Mouse (Mus musculus) liver, embryonic 14.5 days (tissue): Measurements from ENCODE around the gene Nab1. TPM values are rescaled to one million over a fixed set of nuclear protein-coding genes. Genes with fewer than 3 reads are reported as not detected.

ENCODE experiments used
- ATAC-seq: fragments of 200-750 bp; cut with Nextera tagmentation; 2 replicates; pipeline ENCODE4 v1.8.0; 2017; ENCODE audit warnings: moderate number of reproducible peaks, mild to moderate bottlenecking, moderate library complexity; ENCODE audit not compliant: insufficient read depth
- DNase-seq, 3 experiments: peaks; one replicate each; pipeline ENCODE4 v3.0.0-alpha.2; 2012 to 2013; ENCODE audit warnings: low read depth in 3 of 3, low spot score in 3 of 3
- H3K27ac ChIP-seq: fragments of 300-500 bp; sonication (generic); 2 replicates; pipeline ENCODE4 v1.5.1; 2014; ENCODE audit warnings: moderate library complexity, mild to moderate bottlenecking, control low read depth, inconsistent platforms
- H3K27me3 ChIP-seq: fragments of 300-500 bp; sonication (generic); 2 replicates; pipeline ENCODE4 v1.6.1; 2014; ENCODE audit warnings: mild to moderate bottlenecking, low read length, moderate library complexity; ENCODE audit not compliant: control insufficient read depth, insufficient read depth
- H3K36me3 ChIP-seq: fragments of 300-500 bp; sonication (generic); replicated peaks from 2 replicates; pipeline ENCODE4 v1.6.1; 2014; ENCODE audit warnings: low read depth; ENCODE audit not compliant: control insufficient read depth, insufficient read depth
- H3K4me1 ChIP-seq, 2 experiments: fragments of 200-500 bp in 1 of 2; fragments of 300-500 bp in 1 of 2; sonication (generic) in 1 of 2; replicated peaks; 2 replicates each; pipeline ENCODE4 v1.6.1; 2012 to 2014; ENCODE audit warnings: antibody characterized with exemption in 1 of 2, inconsistent platforms in 1 of 2, low read length in 1 of 2; ENCODE audit not compliant: control insufficient read depth in 2 of 2, insufficient read depth in 2 of 2
- H3K4me2 ChIP-seq: fragments of 300-500 bp; sonication (generic); 2 replicates; pipeline ENCODE4 v1.6.1; 2014; ENCODE audit warnings: low read depth, mild to moderate bottlenecking, control low read depth, moderate library complexity
- H3K4me3 ChIP-seq, 2 experiments: fragments of 200-500 bp in 1 of 2; fragments of 300-500 bp in 1 of 2; sonication (generic) in 1 of 2; 2 replicates each; pipeline ENCODE4 v1.5.1; 2012 to 2014; ENCODE audit warnings: low read depth in 2 of 2, low read length in 2 of 2, mild to moderate bottlenecking in 2 of 2, control low read depth in 1 of 2, inconsistent platforms in 1 of 2, moderate library complexity in 1 of 2; ENCODE audit not compliant: insufficient read depth in 1 of 2
- H3K9ac ChIP-seq: fragments of 300-500 bp; sonication (generic); replicated peaks from 2 replicates; pipeline ENCODE4 v1.6.1; 2014; ENCODE audit warnings: mild to moderate bottlenecking, control low read depth, moderate library complexity
- H3K9me3 ChIP-seq: fragments of 300-500 bp; sonication (generic); 2 replicates; pipeline ENCODE4 v1.6.1; 2016; ENCODE audit warnings: low read length, mixed read lengths; ENCODE audit not compliant: control insufficient read depth
- CTCF ChIP-seq: IDR thresholded peaks from 2 replicates; pipeline ENCODE4 v1.5.1; 2016; ENCODE audit warnings: antibody characterized with exemption, low read depth, control low read depth
- EP300 ChIP-seq: IDR thresholded peaks from 2 replicates; pipeline ENCODE4 v1.6.1; 2016; ENCODE audit warnings: antibody characterized with exemption, low read depth
- WGBS: fragments of 180-500 bp; shearing (Covaris S2); extraction: QIAGEN DNeasy Blood & Tissue Kit; methylation state at CpG from one replicate; pipeline ENCODE4 v1.1.7; 2014; ENCODE audit not compliant: insufficient replicate concordance; 5-methylcytosine and 5-hydroxymethylcytosine counted together
- polyA plus RNA-seq, 2 experiments: library from polyadenylated mRNA; depleted of rRNA in 1 of 2; stranded (reverse) in 1 of 2; unstranded in 1 of 2; fragments of >200 nt; fragmentation: Nextera tagmentation in 1 of 2; extraction: Ambion mirVana in 1 of 2; gene quantifications; 2 replicates each; pipeline versions ENCODE4 v1.2.1 to v1.2.3; 2012 to 2014

Nab1 gene
- polyA plus RNA-seq, 2 experiments: 7.3 to 9.0 TPM

DNA sequence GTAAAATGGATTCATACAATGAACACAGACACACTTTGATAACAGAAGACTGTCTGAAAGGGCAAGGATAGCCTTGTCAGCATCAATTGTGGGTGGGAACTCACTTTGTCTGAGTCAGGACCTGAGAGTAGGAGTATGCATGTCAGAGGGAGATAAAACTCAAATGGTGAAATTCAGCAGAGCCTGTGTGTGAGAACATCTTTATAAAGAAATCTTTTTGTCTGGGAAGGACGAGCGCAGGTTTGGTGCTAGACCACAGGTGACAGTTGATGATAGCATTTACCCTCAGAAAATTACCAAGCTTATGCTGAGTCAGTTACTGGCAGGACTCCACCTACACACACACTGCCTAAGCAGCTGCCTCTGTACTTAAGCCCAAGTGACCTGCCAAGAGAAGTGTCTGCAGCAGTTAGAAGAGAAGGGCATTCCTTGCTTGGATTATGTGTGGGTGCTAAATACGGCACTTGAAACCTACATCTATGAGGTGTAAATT lies 45.9 kb downstream of the Nab1 start:
- H3K9me3 ChIP-seq: no peaks in the 10 kb centered on the region
- H3K4me1 ChIP-seq: peaks cover 5 to 6% of the 10 kb centered on the region in 2 experiments; a peak in 3 of 4 replicates
- no peak overlapping the region for H3K27ac ChIP-seq
- H3K36me3 ChIP-seq: no peaks in the 10 kb centered on the region
- peak; percentile 48 to 56 (median 49) for DNase-seq
- H3K9ac ChIP-seq: no peak overlapping the region
- no peaks in the 10 kb centered on the region for H3K27me3 ChIP-seq
- no peak for TF ChIP-seq CTCF
- peak; percentile 59 for TF ChIP-seq EP300
- ATAC-seq: peak; percentile 94
- no peak overlapping the region for H3K4me2 ChIP-seq
- WGBS: 24% methylated on average over 3 of the region's 3 CpGs
- no peak overlapping the region for H3K4me3 ChIP-seq

- Histone ChIP-seq H3K4me1 (peaks cover 5 to 6% of the 10 kb centered on the region in 2 experiments; a peak in 3 of 4 replicates), H3K27ac (no peak overlapping the region), H3K9me3 (no peaks in the 10 kb centered on the region), H3K9ac (no peak overlapping the region), H3K36me3 (no peaks in the 10 kb centered on the region), H3K27me3 (no peaks in the 10 kb centered on the region), H3K4me2 (no peak overlapping the region), H3K4me3 (no peak overlapping the region)
- DNase-seq: no peak
- 45% methylated on average over 1 of the region's 1 CpGs for WGBS
- no peak for ATAC-seq
- no peak for TF ChIP-seq EP300
- no peak for TF ChIP-seq CTCF
Observed at GRCm38 (mm10) chr1:52451360-52451759, 49.1 kb downstream of the Nab1 start.

DNA sequence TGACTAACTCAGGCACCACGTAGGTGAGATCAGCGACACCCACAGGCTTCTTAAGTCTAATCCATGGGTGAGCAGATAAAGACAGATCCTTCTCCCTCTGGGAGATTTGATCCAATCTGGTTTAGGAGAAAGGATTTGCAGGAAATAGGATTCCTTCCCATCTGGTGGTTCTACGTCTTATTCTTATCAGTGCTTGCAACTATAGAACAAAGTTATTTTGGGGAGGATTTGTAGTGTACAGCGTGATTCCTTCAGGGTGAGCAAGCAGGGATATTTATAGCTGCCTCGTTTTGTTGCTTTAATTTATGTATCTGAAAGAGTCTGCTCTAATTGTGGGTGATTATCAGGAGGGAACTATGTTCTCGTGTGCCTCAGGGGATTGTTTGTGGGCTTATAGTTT lies 64.6 kb downstream of the Nab1 start:
- WGBS: 37% methylated on average over 6 of the region's 6 CpGs
- no peak overlapping the region for H3K9ac ChIP-seq
- TF ChIP-seq CTCF: no peak
- no peak for TF ChIP-seq EP300
- H3K27me3 ChIP-seq: no peaks in the 10 kb centered on the region
- H3K36me3 ChIP-seq: no peaks in the 10 kb centered on the region
- H3K9me3 ChIP-seq: no peaks in the 10 kb centered on the region
- 0 out of 4 replicates have a peak, but pooled peaks cover 0 to 1% of the 10 kb centered on the region in 2 experiments for H3K4me1 ChIP-seq
- no peak overlapping the region for H3K4me3 ChIP-seq
- ATAC-seq: no peak
- no peak overlapping the region for H3K27ac ChIP-seq
- DNase-seq: no peak
- H3K4me2 ChIP-seq: no peak overlapping the region

GRCm38 (mm10) chr1:52434085-52434484 lies 66.4 kb downstream of the Nab1 start:
- Histone ChIP-seq H3K4me2 (peak overlapping the region; percentile 20; the same call in 1 of the 2 replicates), H3K27me3 (no peaks in the 10 kb centered on the region)

GRCm38 (mm10) chr1:52431806-52432205 lies 68.7 kb downstream of the Nab1 start:
- H3K9me3 ChIP-seq: no peaks in the 10 kb centered on the region
- H3K27me3 ChIP-seq: no peaks in the 10 kb centered on the region
- no peak for TF ChIP-seq EP300
- no peak for TF ChIP-seq CTCF
- H3K4me3 ChIP-seq: no peak overlapping the region
- WGBS: 63% methylated on average over 8 of the region's 8 CpGs
- no peak overlapping the region for H3K4me2 ChIP-seq
- no peak overlapping the region for H3K27ac ChIP-seq
- peaks cover 0 to 1% of the 10 kb centered on the region in 2 experiments; a peak in 1 of 4 replicates for H3K4me1 ChIP-seq
- ATAC-seq: no peak
- no peaks in the 10 kb centered on the region for H3K36me3 ChIP-seq
- DNase-seq: no peak
- no peak overlapping the region for H3K9ac ChIP-seq

More at GRCm38 (mm10) chr1:52434085-52434484, 66.4 kb downstream of the Nab1 start:
- no peak for ATAC-seq
- 43% methylated on average over 4 of the region's 4 CpGs for WGBS
- Histone ChIP-seq H3K4me1 (0 out of 4 replicates have a peak, but pooled peaks cover 0 to 1% of the 10 kb centered on the region in 2 experiments), H3K4me3 (no peak overlapping the region), H3K27ac (no peak overlapping the region), H3K36me3 (no peaks in the 10 kb centered on the region), H3K9ac (no peak overlapping the region), H3K9me3 (no peaks in the 10 kb centered on the region)
- DNase-seq: peak in 1 of 3 experiments; percentile 12
- no peak for TF ChIP-seq EP300
- no peak for TF ChIP-seq CTCF
